Mouse (Mus musculus) layer of hippocampus, postnatal 14 days (tissue): ENCODE data around the gene Bcar3. TPM values are rescaled to one million over a fixed set of nuclear protein-coding genes. Genes with fewer than 3 reads are reported as not detected.

Source experiments
- DNase-seq, 2 experiments: peaks; one replicate each; pipeline ENCODE4 v3.0.0; 2021 to 2022; ENCODE audit warnings: low spot score in 2 of 2, mixed read lengths in 1 of 2
- total RNA-seq, 2 experiments: library from RNA; stranded (reverse); gene quantifications; 2 replicates each; pipeline ENCODE4 v1.2.3; 2021

Bcar3 gene
- total RNA-seq, 2 experiments from 2014 or later = 10.3 to 11.0 TPM

DNA sequence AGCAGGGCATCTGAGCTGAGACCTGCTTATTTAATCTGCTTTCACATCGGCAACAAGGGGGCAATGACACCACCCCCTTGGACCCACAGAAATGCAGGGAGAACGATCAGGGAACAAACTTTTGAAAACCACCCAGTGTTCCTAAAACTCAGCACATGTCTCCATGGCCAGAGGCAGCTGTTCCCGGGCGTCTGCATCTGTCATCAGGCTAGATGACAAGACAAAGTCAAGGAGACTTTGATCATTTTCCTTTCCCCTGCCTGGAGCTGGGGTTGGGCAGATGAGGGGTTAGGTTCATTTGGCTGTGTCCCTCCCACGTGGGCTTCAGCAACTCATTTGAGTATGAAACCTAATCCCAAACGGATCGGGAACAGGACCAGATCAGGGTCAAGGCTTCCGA is 120.9 kb downstream of the Bcar3 start:
- no peak for DNase-seq

DNA sequence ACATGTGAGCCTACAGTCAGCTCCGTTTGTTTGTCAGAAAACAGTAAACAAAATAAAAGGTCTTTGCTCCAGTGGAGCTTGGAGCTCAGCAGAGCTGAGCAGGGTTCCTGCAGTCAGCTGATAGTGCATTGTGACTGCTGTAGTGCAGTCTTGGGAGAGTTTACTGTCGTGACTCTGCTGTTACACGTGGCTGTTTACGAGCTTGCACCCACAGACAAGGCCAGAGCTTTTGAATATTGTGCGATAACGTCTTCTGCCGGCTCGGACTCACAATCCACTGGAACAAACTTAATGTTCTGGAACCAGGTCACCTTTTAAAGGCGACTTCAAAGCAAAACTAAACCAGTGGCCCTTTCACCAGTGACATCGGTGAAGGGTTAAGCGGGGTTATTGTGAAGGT is 123.5 kb downstream of the Bcar3 start:
- DNase-seq = no peak

DNA sequence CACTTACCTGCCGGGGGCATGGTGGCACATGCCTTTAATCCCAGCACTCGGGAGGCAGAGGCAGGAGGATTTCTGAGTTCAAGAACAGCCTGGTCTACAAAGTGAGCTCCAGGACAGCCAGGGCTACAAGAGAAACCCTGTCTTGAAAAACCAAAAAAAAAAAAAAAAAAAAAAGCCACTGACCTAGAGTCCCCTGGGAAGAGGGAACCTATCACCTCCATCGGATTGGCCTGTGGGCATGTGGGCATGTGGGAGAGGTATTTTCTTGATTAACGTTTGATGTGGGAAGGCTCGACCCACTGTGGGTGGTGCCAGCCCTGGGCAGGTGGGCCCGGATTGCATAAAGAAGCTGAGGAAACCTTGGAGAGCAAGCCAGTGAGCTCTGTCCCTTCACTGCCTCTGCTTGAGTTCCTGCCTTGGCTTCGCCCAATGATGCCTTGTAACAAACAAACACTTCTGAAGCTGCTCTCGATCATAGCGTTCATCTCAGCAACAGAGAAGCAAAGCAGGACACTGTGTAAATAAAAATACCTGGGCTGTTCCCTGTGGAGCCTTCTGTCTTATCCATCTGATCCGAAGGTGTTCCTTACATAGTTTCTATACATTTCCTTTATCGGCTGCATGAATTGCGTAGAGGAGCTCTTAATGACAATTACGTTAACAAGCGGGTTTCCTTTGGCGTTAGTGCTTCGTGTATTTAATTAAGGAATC is 124.8 kb downstream of the Bcar3 start:
- DNase-seq = no peak

DNA sequence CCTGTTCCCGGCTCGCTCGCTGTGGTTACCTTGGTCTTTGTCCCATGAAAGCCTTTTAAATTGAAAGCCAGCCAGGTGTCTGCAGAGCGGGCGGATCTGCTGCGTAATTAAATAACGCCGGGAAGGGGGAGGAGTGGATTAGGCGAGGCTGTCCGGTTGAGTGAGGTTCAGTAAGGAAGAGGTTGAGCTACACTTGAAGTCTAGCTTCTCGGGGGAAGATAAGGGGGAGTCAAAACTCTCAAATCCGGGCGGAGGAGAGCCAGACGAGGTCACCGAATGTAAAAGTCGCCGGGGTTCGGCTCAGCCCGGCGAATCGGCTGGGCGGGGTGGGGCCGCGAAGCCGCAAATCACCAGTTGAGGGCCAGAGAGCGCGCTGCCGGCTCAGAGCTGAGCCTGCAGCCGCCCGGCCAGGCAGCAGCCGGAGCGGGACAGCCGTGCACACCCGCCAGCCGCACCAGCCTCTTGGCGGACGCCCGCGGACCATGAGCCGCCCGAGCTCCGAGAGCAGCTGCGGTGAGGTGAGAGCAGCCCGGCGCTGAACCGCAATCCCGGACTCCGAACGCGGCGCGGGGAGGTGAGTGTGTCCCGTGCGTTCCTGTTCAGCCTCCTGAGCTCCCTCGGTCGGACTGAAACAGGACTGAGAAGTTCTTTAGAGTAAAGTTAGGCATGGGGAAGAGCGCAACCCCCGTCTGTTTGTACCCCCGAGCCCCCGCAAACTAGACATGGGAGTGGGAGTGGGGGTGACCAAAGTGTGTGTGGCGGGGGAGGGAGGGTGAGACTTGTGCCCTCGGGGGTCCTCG is 125.9 kb downstream of the Bcar3 start:
- DNase-seq = peak; percentile 33 to 42

DNA sequence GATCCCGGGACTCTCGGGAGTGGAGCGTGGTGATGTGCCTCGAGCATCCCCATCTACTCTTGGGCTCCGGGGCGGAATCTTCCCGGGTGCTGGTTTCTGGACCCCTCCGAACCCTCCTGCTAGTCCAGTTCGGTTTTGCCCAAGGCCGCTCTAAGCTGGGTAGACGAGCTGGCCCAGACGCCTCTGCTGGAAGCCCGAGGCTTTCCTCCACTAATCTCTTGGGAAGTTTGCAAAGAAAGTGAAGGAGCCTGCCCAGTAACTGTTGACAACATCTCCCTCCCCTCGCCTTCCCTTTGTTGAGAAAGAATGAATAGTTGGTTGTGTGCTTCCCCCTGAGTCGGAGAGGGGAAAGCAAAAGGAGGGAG is 126.5 kb downstream of the Bcar3 start:
- DNase-seq = peak; percentile 14 to 48

DNA sequence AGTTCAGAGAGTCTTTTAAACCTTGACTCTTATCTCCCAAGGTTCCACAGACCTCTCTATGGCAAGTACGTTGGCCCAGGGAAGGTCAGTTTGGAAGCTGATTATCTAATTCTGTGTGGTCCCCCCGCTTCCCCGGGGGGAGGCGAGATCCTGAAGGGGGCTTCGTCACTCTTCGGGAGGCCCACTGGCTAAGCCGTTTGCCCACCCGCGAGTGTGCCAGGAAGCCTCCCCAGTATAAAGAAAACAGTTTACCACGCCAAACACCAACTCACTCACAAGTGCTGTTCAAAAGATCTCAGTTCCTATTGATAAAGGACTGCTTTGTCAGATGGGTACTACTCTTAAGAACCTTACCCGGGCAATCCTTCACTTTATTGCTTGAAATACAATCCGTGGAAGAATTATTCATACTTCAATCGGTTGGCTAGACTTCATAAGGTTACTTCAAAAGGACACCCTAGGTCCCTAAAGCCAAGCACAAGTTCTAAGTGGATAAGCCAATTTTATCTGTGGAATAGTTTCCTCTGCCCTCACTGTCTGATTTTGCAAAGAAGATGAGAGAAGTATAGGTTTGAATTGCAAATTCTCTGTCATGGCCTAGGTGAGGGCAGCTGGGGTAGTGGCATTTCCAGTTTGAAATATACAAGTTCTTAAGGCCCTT is 127.2 kb downstream of the Bcar3 start:
- no peak for DNase-seq

DNA sequence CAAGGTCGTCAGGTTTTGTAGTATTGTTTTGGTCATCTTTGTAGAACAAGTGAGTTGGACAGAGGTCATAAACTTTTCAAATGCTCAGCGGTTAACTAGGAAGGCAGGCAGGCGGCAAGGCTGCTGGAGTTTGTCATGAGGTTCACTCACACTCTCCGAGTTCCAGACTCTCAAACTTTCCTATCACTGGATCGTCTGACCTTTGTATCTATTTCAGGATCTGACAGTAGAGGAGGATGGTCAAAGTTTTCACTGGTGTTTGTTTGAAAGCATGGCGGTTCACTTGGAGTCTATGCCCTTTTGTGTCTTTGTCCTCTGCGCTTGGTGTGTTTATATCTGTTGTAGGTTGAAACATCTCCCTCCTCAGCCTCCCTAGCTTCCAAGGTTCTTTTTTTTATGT is 127.9 kb downstream of the Bcar3 start:
- no peak for DNase-seq

DNA sequence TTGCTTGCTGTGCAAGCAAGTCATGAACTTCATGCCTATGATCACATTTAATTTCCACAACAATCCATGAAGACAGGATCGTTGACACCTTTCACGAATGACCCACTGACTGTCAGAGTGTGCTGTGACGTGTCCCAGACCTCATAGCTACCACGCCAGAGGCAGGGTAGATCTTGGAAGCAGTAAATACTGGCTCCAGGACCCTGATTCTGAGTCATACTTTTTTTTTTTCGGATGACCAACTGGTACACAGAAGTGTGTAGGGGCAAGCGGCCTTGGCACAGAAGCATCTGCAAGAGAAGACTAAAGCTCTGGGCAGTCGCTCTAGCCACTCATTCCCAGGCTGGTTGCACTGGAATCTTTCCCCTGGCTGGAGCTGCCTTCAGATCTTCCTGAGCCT is 128.3 kb downstream of the Bcar3 start:
- no peak for DNase-seq

DNA sequence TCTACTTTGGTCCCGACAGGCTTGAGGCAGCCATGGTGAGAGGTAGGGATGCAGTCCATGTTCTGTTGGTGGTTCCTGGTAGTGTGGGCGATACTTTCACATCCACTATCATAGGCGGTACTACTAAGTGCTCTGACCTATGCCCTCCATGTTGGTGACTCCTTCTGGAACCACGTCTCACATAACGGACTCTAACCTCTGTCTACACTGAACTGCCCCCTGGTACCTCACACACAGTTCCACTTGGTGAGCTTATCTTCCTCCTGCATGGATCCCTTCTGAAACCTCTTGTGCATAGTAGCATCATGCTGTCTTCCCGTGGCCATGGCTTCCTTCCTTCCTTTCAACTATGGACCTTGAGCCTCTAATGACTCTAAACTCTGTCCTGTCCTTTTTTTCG is 129.7 kb downstream of the Bcar3 start:
- DNase-seq = no peak

DNA sequence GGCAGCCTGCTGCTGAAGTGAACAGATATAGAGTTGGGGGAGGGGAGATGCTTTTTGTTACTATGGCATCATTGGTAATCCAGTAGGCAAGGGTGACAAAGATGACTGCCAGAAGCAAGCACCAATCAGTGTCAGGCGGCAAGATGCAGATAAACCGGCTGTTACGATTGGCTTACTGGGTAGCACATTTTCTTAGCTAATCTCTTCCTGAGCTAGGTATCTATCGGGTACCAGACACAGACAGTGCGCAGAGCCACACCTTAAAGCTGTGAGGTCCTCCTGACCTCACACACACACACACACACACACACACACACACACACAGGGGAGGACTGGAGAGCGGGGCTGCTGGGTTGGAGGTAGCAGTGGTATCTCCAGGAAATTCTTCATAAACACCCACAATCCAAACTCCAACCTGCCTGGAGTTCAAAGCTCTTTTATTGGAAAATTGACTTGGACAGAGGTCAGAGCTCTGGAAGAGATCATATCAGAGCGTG is 134.4 kb downstream of the Bcar3 start:
- no peak for DNase-seq

DNA sequence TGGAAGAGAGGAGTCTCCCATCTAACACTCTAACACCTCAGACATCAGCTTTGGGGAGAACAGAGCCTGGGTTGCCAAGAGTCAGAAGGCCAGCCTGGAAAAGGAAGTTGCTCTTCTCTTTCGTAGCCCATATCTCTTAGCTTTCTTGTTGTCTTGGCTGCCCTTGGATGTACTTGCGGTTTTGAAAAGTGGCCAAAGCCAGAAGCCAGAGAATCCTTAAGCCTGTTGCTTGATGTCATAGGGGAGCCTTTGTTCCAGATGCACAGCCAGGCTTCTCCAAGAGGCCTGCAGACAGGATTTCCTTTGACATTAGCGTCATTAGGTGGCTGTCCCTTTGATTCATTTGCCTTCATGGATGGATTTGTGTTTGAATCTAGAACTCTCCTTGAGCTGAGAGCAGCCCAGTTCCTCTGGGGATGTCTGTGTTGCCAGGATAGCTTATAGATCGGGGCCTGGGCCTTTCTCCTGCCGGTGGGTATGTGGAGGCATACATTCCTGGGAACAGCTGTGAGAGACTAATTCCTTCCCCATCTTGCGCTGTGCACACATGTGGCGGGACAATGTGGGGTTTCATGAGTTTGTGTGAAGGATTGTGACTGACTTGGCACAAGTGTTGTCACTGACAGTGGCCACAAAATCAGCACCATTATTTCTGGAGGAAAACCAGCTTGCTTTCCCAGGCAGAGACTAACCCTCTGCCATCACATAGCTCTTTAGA is 137.0 kb downstream of the Bcar3 start:
- no peak for DNase-seq

DNA sequence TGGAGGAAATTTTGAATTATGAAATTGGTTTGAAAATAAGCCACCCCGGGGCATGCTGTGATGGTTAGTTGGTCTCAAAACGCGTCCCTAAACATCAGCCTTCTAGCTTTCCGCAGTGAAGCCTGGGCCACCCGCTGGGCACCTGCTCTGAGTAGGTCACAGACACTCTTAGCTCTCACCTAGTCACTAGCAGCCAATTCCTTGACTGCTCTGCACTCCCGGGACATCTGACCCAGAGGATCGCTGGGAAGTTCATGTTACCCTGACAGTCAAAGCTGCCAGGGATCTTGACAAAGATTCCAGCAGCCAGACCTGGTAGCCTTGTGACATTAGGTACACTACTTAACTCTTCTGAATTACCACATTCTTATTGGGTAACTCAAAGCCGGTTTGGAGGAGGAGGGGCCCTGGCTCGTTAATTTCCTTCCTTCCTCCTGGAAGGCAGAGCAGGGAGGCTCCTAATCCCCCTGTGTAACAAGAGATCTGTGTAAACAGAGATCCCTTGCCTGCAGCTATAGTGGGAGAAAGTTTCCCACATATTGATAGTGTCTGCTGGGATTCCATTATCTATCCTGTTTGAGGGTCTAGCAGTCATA is 139.0 kb downstream of the Bcar3 start:
- DNase-seq = no peak

DNA sequence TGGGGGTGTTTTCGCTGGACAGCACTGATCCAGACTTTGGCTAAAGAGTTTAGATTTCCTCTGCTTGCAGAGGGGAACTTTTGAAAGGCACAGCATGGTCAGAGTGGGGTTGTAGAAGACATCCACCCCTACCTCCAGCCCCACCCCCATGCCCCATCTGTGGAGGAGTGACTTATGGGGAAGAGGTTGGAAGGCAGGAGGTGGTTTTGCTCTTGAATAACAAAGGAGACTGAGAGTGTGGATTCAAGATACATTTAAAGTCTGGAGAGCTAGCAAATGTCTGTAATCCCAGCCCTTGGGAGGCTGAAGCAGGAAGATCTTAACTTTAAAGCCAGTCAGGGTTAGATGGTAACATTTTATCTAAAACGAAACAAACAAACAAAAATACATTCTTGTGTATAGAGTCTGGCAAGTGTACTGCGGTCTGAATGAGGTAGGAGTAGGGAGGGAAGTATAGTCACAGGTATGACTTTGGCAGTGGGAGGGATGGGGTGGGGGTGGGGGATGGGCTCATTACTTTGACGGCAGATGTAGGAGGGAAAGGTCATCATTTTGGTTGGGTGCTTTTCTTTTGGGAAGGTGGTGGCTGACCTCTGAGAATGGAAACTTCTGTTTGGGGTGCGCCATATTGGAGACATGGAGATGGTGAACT is 140.2 kb downstream of the Bcar3 start:
- no peak for DNase-seq

DNA sequence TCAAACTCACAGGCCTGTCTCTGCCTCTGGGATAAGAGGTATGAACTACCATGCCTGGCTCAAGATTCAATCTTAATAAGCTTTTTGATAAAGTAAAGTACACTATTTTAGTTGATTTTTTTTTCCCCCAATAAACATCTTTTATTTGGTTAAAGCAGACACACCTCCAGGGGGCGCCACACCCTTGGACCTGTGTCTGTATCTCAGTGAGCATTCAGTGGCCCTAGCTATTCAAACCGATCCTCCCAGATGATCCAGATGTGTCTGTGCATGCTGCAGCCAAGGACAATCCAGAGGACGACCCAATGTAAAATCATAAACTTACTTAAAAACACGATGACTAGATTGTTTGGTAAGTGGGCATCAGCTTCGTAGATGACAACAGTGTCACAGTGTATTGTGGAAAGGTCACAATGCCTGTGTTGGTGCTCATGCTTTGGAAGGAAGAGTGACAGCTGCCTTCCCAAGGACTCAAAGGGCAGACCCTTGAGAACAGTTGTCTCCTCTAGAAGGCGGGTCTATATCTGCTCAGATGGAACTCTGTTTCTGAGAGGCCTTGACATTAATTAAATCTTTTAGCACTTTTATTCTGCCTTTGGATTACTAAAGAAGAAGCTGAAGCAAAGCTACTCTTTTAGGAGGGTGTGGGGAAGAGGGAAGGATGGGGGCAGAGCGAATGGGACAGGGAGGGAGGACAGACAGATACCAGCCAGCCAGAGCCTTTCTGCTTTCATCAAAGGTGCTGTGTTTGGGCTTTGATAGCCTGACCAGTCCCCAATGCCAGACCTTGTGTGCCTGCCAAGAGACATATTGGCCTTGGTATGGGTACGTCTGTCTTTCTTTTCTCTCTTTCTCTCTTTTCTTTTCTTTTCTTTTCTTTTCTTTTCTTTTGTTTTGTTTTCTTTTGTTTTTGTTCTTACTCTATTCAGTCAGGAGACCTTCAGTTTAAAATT is 141.3 kb downstream of the Bcar3 start:
- DNase-seq = no peak

DNA sequence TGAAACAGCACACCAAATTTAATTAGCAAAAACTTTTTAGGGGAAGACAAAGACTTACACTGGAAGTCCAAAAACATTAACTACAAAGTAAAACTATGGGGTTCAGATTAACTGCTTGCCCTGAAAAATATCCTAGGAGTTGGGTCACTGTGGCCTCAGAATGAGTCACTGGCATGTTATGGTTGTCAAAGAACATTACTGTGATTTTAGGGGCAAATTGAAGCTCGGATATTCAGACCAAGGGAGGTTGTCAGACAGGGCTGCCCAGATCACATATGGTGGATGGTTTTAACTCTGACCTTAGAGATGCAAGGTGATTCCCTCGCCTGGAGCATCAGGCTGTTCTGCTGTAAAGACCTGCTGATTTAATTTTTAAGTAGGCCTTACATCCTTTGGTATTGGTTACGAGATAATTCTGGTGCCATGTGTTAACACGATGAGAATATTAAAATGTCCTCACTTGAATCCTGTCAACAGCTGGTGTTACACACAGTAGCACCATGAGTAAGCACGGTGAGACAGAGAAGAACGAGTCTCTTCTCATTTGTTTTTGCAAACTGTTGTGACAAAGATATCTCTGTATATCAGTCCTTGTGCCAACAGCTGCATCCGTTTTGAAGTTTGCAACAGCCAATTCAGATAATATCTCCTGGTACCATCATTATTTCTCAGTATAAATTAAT is 144.3 kb downstream of the Bcar3 start:
- no peak for DNase-seq

DNA sequence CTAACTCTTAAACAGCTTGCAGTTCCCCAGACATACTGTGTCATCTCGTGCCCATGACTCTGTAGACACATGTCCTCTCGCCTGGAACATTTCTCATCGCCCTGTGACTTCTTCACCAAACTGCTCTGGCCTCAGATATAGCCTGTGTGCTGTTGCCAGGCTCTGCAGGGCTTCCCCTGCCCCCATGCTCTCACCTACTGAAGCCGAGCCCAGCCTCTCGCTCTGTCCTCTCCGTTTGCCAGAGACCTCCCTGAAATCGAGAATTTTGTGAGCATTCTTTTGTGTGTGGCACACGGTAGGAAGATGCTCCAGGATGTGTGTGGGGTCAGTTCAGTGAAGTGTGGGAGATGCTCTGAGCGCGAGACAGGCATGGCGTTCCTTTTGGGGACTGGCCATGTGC is 151.8 kb downstream of the Bcar3 start:
- no peak for DNase-seq

DNA sequence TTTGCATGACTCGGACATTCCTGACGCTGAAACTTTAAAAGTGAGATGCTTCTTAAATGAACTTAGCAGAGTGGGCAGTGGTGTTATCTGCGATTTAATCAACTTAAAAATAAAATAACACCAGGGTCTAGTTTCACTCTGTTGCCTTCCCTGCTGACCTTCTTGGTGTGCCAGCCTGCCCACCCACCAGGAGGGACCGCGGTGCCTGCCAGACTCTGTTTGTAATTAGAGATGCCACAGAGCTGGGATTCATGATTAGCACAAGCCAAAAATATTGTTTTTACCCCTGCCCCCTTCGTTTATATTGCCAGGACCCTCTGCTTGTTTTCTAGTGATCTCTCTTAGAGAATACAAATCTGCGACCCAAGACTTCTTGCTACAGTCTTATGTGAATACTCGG is 152.7 kb downstream of the Bcar3 start:
- no peak for DNase-seq

DNA sequence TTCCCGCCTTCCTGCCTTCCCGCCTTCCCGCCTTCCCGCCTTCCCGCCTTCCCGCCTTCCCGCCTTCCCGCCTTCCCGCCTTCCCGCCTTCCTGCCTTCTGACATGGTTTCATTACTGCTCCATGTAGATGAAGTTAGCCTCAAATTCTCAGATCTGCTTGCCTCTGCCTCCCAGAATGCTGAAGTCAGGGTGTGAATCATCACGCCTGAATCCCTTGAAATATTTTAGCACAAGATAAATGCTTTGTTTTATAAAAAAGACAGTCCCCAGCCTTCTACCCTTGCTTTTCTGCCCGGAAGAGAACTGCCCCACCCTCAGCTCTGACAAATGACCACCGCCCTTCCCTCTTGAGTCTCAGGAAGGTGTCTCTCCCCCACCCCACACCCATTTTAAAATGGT is 154.3 kb downstream of the Bcar3 start:
- no peak for DNase-seq

DNA sequence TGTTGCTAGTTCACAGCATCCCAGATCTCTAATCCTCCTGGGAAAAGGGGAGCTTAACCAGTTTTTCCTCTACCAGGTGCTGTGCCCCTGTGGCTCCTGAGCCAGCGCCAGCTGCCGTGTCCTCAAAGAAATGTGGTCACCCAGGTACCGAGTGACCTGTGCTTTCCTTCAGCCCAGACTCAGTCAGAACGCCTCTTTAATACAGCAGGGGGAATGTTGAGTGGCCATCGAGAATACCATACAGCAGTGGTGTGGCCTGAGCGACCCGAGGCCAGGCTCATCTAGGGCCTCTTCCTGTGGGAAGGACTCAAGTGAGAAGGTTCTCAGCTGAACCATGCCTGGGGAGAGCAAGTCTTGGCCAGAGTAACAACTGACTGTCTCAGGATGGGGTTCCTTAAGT is 156.1 kb downstream of the Bcar3 start:
- no peak for DNase-seq
